Mouse (Mus musculus) liver, embryonic 14.5 days (tissue): ENCODE data around the gene Prkaca.
A peak's percentile ranks its signal among the peaks of the same experiment; 100 is the strongest.

ENCODE experiments used
- CTCF ChIP-seq: IDR thresholded peaks from 2 replicates; pipeline ENCODE4 v1.5.1; 2016; ENCODE audit warnings: antibody characterized with exemption, low read depth, control low read depth
- EP300 ChIP-seq: IDR thresholded peaks from 2 replicates; pipeline ENCODE4 v1.6.1; 2016; ENCODE audit warnings: antibody characterized with exemption, low read depth

- TF ChIP-seq EP300 (no peak), CTCF (peak; percentile 47)
Observed at GRCm38 (mm10) chr8:84010625-84011611, 38.1 kb downstream of the Prkaca start.
